Mouse (Mus musculus) hematopoietic stem cell, adult 5-6 weeks (primary cell): ENCODE measurements around the gene Ces1g. TPM values are rescaled to one million over a fixed set of nuclear protein-coding genes. Genes with fewer than 3 reads are reported as not detected.

Experiments
- ATAC-seq, 2 experiments: fragments of 125-278 bp in 1 of 2; replicated peaks in 1 of 2; 2 replicates each; pipeline ENCODE4 v1.8.0; 2016 to 2017; ENCODE audit warnings: inconsistent platforms in 2 of 2, mild to moderate bottlenecking in 2 of 2, moderate number of reproducible peaks in 2 of 2, low read depth in 1 of 2, moderate TSS enrichment in 1 of 2; ENCODE audit not compliant: low FRiP score in 2 of 2, poor library complexity in 2 of 2, severe bottlenecking in 2 of 2, insufficient read depth in 1 of 2, low TSS enrichment in 1 of 2
- total RNA-seq: library from RNA; stranded (forward); fragments of 172-1452, 232-1000 nt; gene quantifications from 2 replicates; pipeline ENCODE4 v1.2.3, GENCODE M21; 2017

Ces1g gene
- not detected in 2 replicates for total RNA-seq

- ATAC-seq, result no peak
These were observed at the start of gene Ces1g for GRCm38 (mm10) chr8:93337207-93337606. TSS of gene Ces1g (minus strand) at chr8:93337308.

DNA sequence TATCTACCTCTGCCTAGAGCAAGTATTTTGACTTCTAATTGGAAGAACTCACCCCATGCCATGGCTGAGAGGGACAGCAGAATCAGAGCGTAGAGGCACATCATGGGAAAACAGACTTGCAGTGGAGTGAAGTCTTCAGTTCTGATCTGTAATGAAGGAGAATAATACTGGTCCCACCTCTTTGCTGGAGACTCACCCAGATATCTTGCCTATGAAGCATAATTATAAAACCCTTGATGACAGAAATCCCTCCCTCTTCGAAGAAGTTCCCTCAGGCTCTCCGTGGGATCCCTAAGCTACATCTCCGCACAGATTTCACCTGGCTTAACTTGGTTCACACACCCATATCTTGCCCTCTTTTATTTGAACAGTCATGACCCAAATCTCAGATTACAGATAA, 42.5 kb upstream of the Ces1g start, which contains the start of gene Ces1h:
Ces1h (minus strand) TSS at position 101 of the 400 bp plus-strand sequence.
- ATAC-seq, result no peak

DNA sequence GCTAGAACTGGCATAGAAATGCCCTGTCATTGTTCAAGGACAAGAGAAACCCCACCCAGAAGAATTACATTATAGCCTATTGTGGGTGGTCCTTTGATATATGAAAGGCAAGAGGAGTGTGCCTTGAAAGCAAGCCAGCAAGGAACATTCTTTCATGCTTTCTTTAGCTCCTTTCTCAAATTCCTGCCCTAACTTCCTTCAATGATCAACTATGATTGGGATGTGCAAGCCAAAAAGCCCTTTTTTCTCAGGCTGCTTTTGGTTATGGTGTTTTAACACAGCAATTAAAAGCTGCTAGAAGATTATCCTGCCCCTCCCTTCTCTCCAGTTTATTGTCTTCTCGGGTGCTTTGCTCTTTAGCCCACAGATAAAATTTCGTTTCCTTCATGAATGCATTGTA, 32.4 kb upstream of the Ces1g start:
- ATAC-seq, result no peak

DNA sequence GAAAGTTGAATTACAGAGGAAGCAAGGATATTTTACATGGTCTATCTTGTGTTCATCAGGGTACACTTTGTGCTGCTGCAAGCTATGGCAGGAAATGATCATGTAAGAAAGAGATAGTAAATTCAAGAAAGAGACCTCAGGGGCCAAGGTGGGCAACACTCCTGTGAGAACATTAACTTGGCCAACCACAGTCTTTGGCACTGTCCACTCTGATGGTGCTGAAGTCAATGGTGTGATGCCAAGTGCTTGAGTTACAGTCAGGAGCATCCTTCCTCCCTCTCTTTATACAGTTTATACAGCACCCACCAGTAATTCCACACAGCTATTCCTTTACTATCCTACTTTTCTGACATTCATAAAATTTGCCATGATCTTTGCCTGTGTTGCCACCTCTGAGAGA, 23.0 kb upstream of the Ces1g start:
- ATAC-seq, result no peak

- ATAC-seq, result no peak
These were observed 2.4 kb upstream of the Ces1g start for GRCm38 (mm10) chr8:93339531-93339930.

- peak; percentile 17 to 32; a peak in 2 of 4 replicates for ATAC-seq
These were observed 4.4 kb downstream of the Ces1g start for GRCm38 (mm10) chr8:93332703-93333102.

GRCm38 (mm10) chr8:93331151-93331550, 6.0 kb downstream of the Ces1g start:
- no peak for ATAC-seq

GRCm38 (mm10) chr8:93325123-93325522, 12.0 kb downstream of the Ces1g start:
- ATAC-seq, result no peak

DNA sequence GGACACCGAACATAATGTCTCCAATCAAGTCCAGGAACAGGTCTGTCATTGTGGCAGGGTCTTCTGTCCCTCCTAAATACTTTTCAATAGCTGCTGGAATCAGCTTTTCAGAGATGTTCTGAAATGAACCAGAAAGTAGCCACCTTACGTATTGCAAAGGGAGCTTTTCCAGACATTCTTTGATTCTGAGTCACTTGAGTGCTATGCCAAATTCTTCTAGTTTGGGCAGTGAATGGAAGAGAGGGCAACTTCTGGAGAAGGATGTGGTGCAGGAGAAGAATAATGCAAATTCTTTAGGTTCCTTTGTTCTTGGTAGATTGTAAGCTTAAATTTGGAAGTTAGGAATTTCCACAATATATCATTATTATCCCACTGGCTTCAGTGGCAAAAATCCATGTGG, 20.1 kb downstream of the Ces1g start:
- no peak for ATAC-seq

GRCm38 (mm10) chr8:93315557-93315956, 21.6 kb downstream of the Ces1g start:
- no peak for ATAC-seq

GRCm38 (mm10) chr8:93283896-93284295, 53.2 kb downstream of the Ces1g start:
- no peak for ATAC-seq

- no peak for ATAC-seq
These were observed 54.8 kb downstream of the Ces1g start for GRCm38 (mm10) chr8:93282349-93282748.

- no peak for ATAC-seq
These were observed 57.6 kb downstream of the Ces1g start, which contains the start of gene Ces1f for GRCm38 (mm10) chr8:93279556-93279955. TSS of gene Ces1f (minus strand) at chr8:93279747.

- ATAC-seq, result no peak
These were observed 58.8 kb downstream of the Ces1g start for GRCm38 (mm10) chr8:93278176-93278805.

GRCm38 (mm10) chr8:93274609-93275008, 62.5 kb downstream of the Ces1g start:
- ATAC-seq, result no peak

DNA sequence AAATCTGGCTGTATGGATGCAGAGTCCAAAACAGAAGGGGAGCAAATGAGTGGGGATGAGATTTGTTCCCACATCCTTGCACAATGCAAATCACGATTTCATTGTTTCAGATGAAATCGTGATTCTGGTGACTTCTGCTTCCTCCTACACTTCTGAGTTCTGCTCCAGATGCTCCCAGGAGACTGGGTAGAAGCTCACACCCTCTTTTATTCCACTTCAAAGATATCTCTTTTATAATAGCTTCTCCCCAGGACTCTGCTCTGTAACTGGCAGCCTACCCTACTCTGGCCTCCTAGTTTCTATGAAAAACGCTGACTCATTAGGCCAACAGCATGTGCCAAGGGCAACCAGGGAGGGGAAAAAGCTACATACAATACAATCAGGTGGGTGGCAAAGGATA, 63.8 kb downstream of the Ces1g start:
- no peak for ATAC-seq

DNA sequence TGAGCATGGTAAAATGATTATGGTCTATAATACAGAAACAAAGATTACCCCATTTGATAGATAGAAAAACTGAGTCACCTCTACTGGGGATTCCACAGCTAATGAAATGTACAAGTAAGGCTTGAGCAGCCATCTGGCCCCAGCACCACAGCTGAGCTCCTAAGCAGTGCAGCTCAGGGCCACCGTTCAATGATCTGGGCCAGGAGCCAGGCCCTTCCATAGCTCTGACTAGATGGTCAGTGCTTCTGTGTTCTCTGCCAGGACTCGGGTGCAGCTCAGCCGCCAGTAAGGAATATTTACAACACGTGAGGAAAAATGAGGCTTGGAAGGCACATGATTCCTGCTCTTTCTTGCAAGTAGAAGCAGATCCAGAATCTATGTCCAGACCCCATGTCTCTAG, 64.4 kb downstream of the Ces1g start:
- ATAC-seq, result no peak

DNA sequence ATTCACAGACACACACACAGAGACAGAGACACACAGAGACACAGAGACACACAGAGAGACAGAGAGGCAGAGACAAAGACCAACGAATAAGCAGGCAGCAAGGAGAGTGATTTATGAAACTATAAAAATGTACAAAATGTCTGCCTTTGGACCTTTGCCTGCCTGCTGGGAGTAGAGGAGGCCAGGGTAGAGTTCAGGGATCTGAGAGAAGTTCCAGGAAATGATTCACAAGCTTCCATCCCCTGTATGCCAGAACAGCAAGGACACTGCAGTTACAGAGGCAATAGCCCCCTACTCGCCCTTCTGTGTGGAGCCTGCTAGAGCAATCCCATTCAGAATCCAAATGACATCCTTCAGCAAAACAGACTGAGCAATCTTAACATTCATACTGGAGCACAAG, 75.7 kb downstream of the Ces1g start:
- no peak for ATAC-seq

GRCm38 (mm10) chr8:93252400-93252925, 84.6 kb downstream of the Ces1g start:
- ATAC-seq, result no peak
